Mouse (Mus musculus): Measurements from ENCODE around the gene Unc13a.

The Unc13a gene

GRCm38 (mm10) chr8:71625088-71625487 is 46.5 kb downstream of the Unc13a start:
- no peak for DNase-seq (ENCODE audit: low spot score)

GRCm38 (mm10) chr8:71619786-71620185 is 51.8 kb downstream of the Unc13a start:
- DNase-seq (ENCODE audit: low spot score): no peak

GRCm38 (mm10) chr8:71613418-71613817 is 58.1 kb downstream of the Unc13a start:
- no peak for DNase-seq (ENCODE audit: low spot score)

- DNase-seq (ENCODE audit: low spot score): no peak
Measured at GRCm38 (mm10) chr8:71612141-71612540, 59.4 kb downstream of the Unc13a start.

GRCm38 (mm10) chr8:71610822-71611651 is 60.5 kb downstream of the Unc13a start, which contains the start of gene Colgalt1:
Colgalt1 (plus strand) TSS chr8:71610998.
- peak; percentile 98 for DNase-seq (ENCODE audit: low spot score)

GRCm38 (mm10) chr8:71604021-71604420 is 67.5 kb downstream of the Unc13a start:
- DNase-seq (ENCODE audit: low spot score): no peak

GRCm38 (mm10) chr8:71602666-71603334 is 68.8 kb downstream of the Unc13a start:
- DNase-seq (ENCODE audit: low spot score): peak; percentile 78

GRCm38 (mm10) chr8:71601939-71602665 is 69.5 kb downstream of the Unc13a start:
- no peak for DNase-seq (ENCODE audit: low spot score)

GRCm38 (mm10) chr8:71598841-71599240 is 72.7 kb downstream of the Unc13a start:
- DNase-seq (ENCODE audit: low spot score): no peak

GRCm38 (mm10) chr8:71598375-71598774 is 73.2 kb downstream of the Unc13a start:
- no peak for DNase-seq (ENCODE audit: low spot score)

GRCm38 (mm10) chr8:71597451-71597850 is 74.1 kb downstream of the Unc13a start, which contains the start of gene Fam129c:
Fam129c (plus strand) TSS chr8:71597648.
- DNase-seq (ENCODE audit: low spot score): no peak

GRCm38 (mm10) chr8:71596798-71597197 is 74.8 kb downstream of the Unc13a start:
- no peak for DNase-seq (ENCODE audit: low spot score)

GRCm38 (mm10) chr8:71596384-71596783 is 75.2 kb downstream of the Unc13a start:
- no peak for DNase-seq (ENCODE audit: low spot score)

GRCm38 (mm10) chr8:71595862-71596261 is 75.7 kb downstream of the Unc13a start:
- DNase-seq (ENCODE audit: low spot score): peak; percentile 89

- DNase-seq (ENCODE audit: low spot score): no peak
Measured at GRCm38 (mm10) chr8:71594324-71594722, 77.2 kb downstream of the Unc13a start.

- no peak for DNase-seq (ENCODE audit: low spot score)
Measured at GRCm38 (mm10) chr8:71593556-71594323, 77.8 kb downstream of the Unc13a start.

- peak; percentile 73 for DNase-seq (ENCODE audit: low spot score)
Measured at GRCm38 (mm10) chr8:71592374-71593170, 79.0 kb downstream of the Unc13a start.

GRCm38 (mm10) chr8:71591471-71592373 is 79.8 kb downstream of the Unc13a start, which contains the start of gene Pgls:
Pgls (plus strand) TSS chr8:71592176.
- DNase-seq (ENCODE audit: low spot score): peak; percentile 99

GRCm38 (mm10) chr8:71591017-71591416 is 80.5 kb downstream of the Unc13a start:
- DNase-seq (ENCODE audit: low spot score): no peak

GRCm38 (mm10) chr8:71588762-71589161 is 82.8 kb downstream of the Unc13a start:
- DNase-seq (ENCODE audit: low spot score): no peak
